Mouse (Mus musculus): ENCODE data around the gene Olfr561. TPM values are rescaled to one million over a fixed set of nuclear protein-coding genes. Genes with fewer than 3 reads are reported as not detected.

Gene Olfr561
- polyA plus RNA-seq (2015; fragmentation: Nextera tagmentation; extraction: Ambion mirVana) = not detected in 2 replicates

- DNase-seq (ENCODE audit: low spot score) = no peak
These were observed at the start of gene Olfr561 for GRCm38 (mm10) chr7:102770921-102771320. Olfr561 (plus strand) TSS chr7:102771221.

GRCm38 (mm10) chr7:102727391-102727790 lies 43.6 kb upstream of the Olfr561 start, which contains the start of gene Olfr559:
Olfr559 (minus strand) TSS chr7:102727491.
- no peak for DNase-seq (ENCODE audit: low spot score)

GRCm38 (mm10) chr7:102733793-102734192 lies 37.2 kb upstream of the Olfr561 start:
- no peak for DNase-seq (ENCODE audit: low spot score)

- no peak for DNase-seq (ENCODE audit: low spot score)
These were observed 33.3 kb upstream of the Olfr561 start for GRCm38 (mm10) chr7:102737705-102738104.

- no peak for DNase-seq (ENCODE audit: low spot score)
These were observed 18.9 kb upstream of the Olfr561 start for GRCm38 (mm10) chr7:102752086-102752485.

- DNase-seq (ENCODE audit: low spot score) = no peak
These were observed 11.8 kb upstream of the Olfr561 start, which contains the start of the genes Olfr560 and Olfr78 for GRCm38 (mm10) chr7:102759266-102759665. Olfr560 (minus strand) TSS chr7:102759366. Olfr78 (minus strand) TSS chr7:102759471.

GRCm38 (mm10) chr7:102803180-102803579 lies 32.2 kb downstream of the Olfr561 start, which contains the start of gene Olfr564:
Olfr564 (plus strand) TSS chr7:102803480.
- DNase-seq (ENCODE audit: low spot score) = no peak

Other genes with a start within 250 kb of the Olfr561 start
- not detected in 2 replicates for gene Olfr547, start 236.5 kb upstream of the Olfr561 start, polyA plus RNA-seq (2015; fragmentation: Nextera tagmentation; extraction: Ambion mirVana)
- not detected in 2 replicates for gene Olfr548-ps1, start 230.3 kb upstream of the Olfr561 start, polyA plus RNA-seq (2015; fragmentation: Nextera tagmentation; extraction: Ambion mirVana)
- gene Olfr549, start 221.4 kb upstream of the Olfr561 start, polyA plus RNA-seq (2015; fragmentation: Nextera tagmentation; extraction: Ambion mirVana) = not detected in 2 replicates
- 3.0 and 3.9 TPM in 2 replicates for gene Trim21, start 205.7 kb upstream of the Olfr561 start, polyA plus RNA-seq (2015; fragmentation: Nextera tagmentation; extraction: Ambion mirVana)
- 0.26 TPM in 1 of 2 replicates, not detected in the other for gene Olfr550, start 199.8 kb upstream of the Olfr561 start, polyA plus RNA-seq (2015; fragmentation: Nextera tagmentation; extraction: Ambion mirVana)
- not detected in 2 replicates for gene Olfr551, start 179.3 kb upstream of the Olfr561 start, polyA plus RNA-seq (2015; fragmentation: Nextera tagmentation; extraction: Ambion mirVana)
- not detected in 2 replicates for gene Olfr552, start 173.5 kb upstream of the Olfr561 start, polyA plus RNA-seq (2015; fragmentation: Nextera tagmentation; extraction: Ambion mirVana)
- not detected in 2 replicates for gene Olfr553, start 153.0 kb upstream of the Olfr561 start, polyA plus RNA-seq (2015; fragmentation: Nextera tagmentation; extraction: Ambion mirVana)
- not detected in 2 replicates for gene Olfr554, start 132.8 kb upstream of the Olfr561 start, polyA plus RNA-seq (2015; fragmentation: Nextera tagmentation; extraction: Ambion mirVana)
- gene Olfr555, start 112.4 kb upstream of the Olfr561 start, polyA plus RNA-seq (2015; fragmentation: Nextera tagmentation; extraction: Ambion mirVana) = not detected in 2 replicates
- not detected in 2 replicates for gene Olfr556, start 106.3 kb upstream of the Olfr561 start, polyA plus RNA-seq (2015; fragmentation: Nextera tagmentation; extraction: Ambion mirVana)
- 8.1 and 8.6 TPM in 2 replicates for gene Trim68, start 83.9 kb upstream of the Olfr561 start, polyA plus RNA-seq (2015; fragmentation: Nextera tagmentation; extraction: Ambion mirVana)
- not detected in 2 replicates for gene Olfr557, start 75.3 kb upstream of the Olfr561 start, polyA plus RNA-seq (2015; fragmentation: Nextera tagmentation; extraction: Ambion mirVana)
- gene Olfr558, start 69.0 kb upstream of the Olfr561 start, polyA plus RNA-seq (2015; fragmentation: Nextera tagmentation; extraction: Ambion mirVana) = 0.37 and 0.38 TPM in 2 replicates
- not detected in 2 replicates for gene Olfr33, start 52.2 kb upstream of the Olfr561 start, polyA plus RNA-seq (2015; fragmentation: Nextera tagmentation; extraction: Ambion mirVana)
- gene Olfr559, start 43.7 kb upstream of the Olfr561 start, polyA plus RNA-seq (2015; fragmentation: Nextera tagmentation; extraction: Ambion mirVana) = not detected in 2 replicates
- not detected in 2 replicates for gene Olfr560, start 11.9 kb upstream of the Olfr561 start, polyA plus RNA-seq (2015; fragmentation: Nextera tagmentation; extraction: Ambion mirVana)
- 0.05 and 0.10 TPM in 2 replicates for gene Olfr78, start 11.8 kb upstream of the Olfr561 start, polyA plus RNA-seq (2015; fragmentation: Nextera tagmentation; extraction: Ambion mirVana)
- not detected in 2 replicates for gene Olfr564, start 32.3 kb downstream of the Olfr561 start, polyA plus RNA-seq (2015; fragmentation: Nextera tagmentation; extraction: Ambion mirVana)
- not detected in 2 replicates for gene Olfr566, start 87.5 kb downstream of the Olfr561 start, polyA plus RNA-seq (2015; fragmentation: Nextera tagmentation; extraction: Ambion mirVana)
- gene Olfr568, start 105.9 kb downstream of the Olfr561 start, polyA plus RNA-seq (2015; fragmentation: Nextera tagmentation; extraction: Ambion mirVana) = not detected in 2 replicates
- gene Olfr569, start 119.7 kb downstream of the Olfr561 start, polyA plus RNA-seq (2015; fragmentation: Nextera tagmentation; extraction: Ambion mirVana) = not detected in 2 replicates
- gene Olfr570, start 123.4 kb downstream of the Olfr561 start, polyA plus RNA-seq (2015; fragmentation: Nextera tagmentation; extraction: Ambion mirVana) = not detected in 2 replicates
- not detected in 2 replicates for gene Olfr571, start 146.3 kb downstream of the Olfr561 start, polyA plus RNA-seq (2015; fragmentation: Nextera tagmentation; extraction: Ambion mirVana)
- gene Olfr572, start 153.2 kb downstream of the Olfr561 start, polyA plus RNA-seq (2015; fragmentation: Nextera tagmentation; extraction: Ambion mirVana) = not detected in 2 replicates
- gene Olfr573-ps1, start 171.4 kb downstream of the Olfr561 start, polyA plus RNA-seq (2015; fragmentation: Nextera tagmentation; extraction: Ambion mirVana) = not detected in 2 replicates
- not detected in 2 replicates for gene Olfr574, start 177.2 kb downstream of the Olfr561 start, polyA plus RNA-seq (2015; fragmentation: Nextera tagmentation; extraction: Ambion mirVana)
- not detected in 2 replicates for gene Olfr575, start 187.6 kb downstream of the Olfr561 start, polyA plus RNA-seq (2015; fragmentation: Nextera tagmentation; extraction: Ambion mirVana)
- gene Olfr576, start 191.4 kb downstream of the Olfr561 start, polyA plus RNA-seq (2015; fragmentation: Nextera tagmentation; extraction: Ambion mirVana) = not detected in 2 replicates
- gene Olfr577, start 204.7 kb downstream of the Olfr561 start, polyA plus RNA-seq (2015; fragmentation: Nextera tagmentation; extraction: Ambion mirVana) = not detected in 2 replicates
- not detected in 2 replicates for gene Olfr578, start 218.1 kb downstream of the Olfr561 start, polyA plus RNA-seq (2015; fragmentation: Nextera tagmentation; extraction: Ambion mirVana)

Measured in thymus, postnatal 0 days (tissue).